Mouse (Mus musculus) CD4-positive, CD25-positive, alpha-beta regulatory T cell, adult 9 weeks (primary cell): Measurements from ENCODE around the gene Bsx. TPM values are rescaled to one million over a fixed set of nuclear protein-coding genes. Genes with fewer than 3 reads are reported as not detected.

Experiments used
- polyA plus RNA-seq: library from polyadenylated mRNA; unstranded; fragments of 100-300 nt; shearing (Covaris generic); gene quantifications from one replicate; pipeline ENCODE4 v1.2.1, GENCODE M21; 2017

Gene Bsx
- polyA plus RNA-seq: not detected

GRCm38 (mm10) chr9:40873556-40874470 is at the start of gene Bsx:
Gene Bsx, plus strand, starts transcription at chr9:40874127.

Other genes with a start within 250 kb of the Bsx start
- not detected for gene Gm21915, start 203.5 kb upstream of the Bsx start, polyA plus RNA-seq
- gene Clmp, start 188.2 kb upstream of the Bsx start, polyA plus RNA-seq: not detected
- gene Hspa8, start 73.1 kb upstream of the Bsx start, polyA plus RNA-seq: 2,186 TPM
- gene Jhy, start 90.0 kb downstream of the Bsx start, polyA plus RNA-seq: not detected
- gene Crtam, start 130.5 kb downstream of the Bsx start, polyA plus RNA-seq: 3.9 TPM